Mouse (Mus musculus): ENCODE measurements around the gene Tshr. TPM values are rescaled to one million over a fixed set of nuclear protein-coding genes. Genes with fewer than 3 reads are reported as not detected.

The Tshr gene
- total RNA-seq (2023): not detected

GRCm38 (mm10) chr12:91384281-91385017 lies at the start of gene Tshr, which contains the start of gene Cep128:
Gene Tshr (plus strand): TSS chr12:91384563.
Gene Cep128 (minus strand): TSS chr12:91384409.

GRCm38 (mm10) chr12:91589847-91590690 lies 205.7 kb downstream of the Tshr start, which contains the start of gene Gtf2a1:
Gene Gtf2a1 (minus strand): TSS chr12:91590487.

Other genes with a start within 250 kb of the Tshr start
- gene Cep128, start 154 bp upstream of the Tshr start, total RNA-seq (2023): 10 to 100 TPM; 11.0 to 17.8 TPM
- gene Gtf2a1, start 205.9 kb downstream of the Tshr start, total RNA-seq (2023): 10 to 100 TPM; 39.0 to 39.6 TPM

Data from T-cell, adult 66 days (primary cell).